Mouse (Mus musculus) forebrain, postnatal 0 days (tissue): Measurements from ENCODE around the gene Cbx5. TPM values are rescaled to one million over a fixed set of nuclear protein-coding genes. Genes with fewer than 3 reads are reported as not detected.

Experiments
- ATAC-seq: fragments of 200-750 bp; cut with Nextera tagmentation; 2 replicates; pipeline ENCODE4 v1.8.0; 2017; ENCODE audit warnings: mild to moderate bottlenecking, moderate library complexity
- DNase-seq: peaks from one replicate; pipeline ENCODE4 v3.0.0-alpha.2; 2015
- H3K27ac ChIP-seq: fragments of 300-500 bp; sonication (generic); 2 replicates; pipeline ENCODE4 v1.5.1; 2014; ENCODE audit warnings: low read depth, mild to moderate bottlenecking, antibody characterized with exemption, low read length, moderate library complexity, mixed read lengths
- H3K27me3 ChIP-seq: fragments of 300-500 bp; sonication (generic); 2 replicates; pipeline ENCODE4 v1.6.1; 2014; ENCODE audit warnings: mild to moderate bottlenecking, low read length, mixed read lengths; ENCODE audit not compliant: insufficient read depth
- H3K36me3 ChIP-seq: fragments of 300-500 bp; sonication (generic); 2 replicates; pipeline ENCODE4 v1.6.1; 2014; ENCODE audit warnings: mild to moderate bottlenecking, moderate library complexity; ENCODE audit not compliant: insufficient read depth
- H3K4me1 ChIP-seq: fragments of 300-500 bp; sonication (generic); 2 replicates; pipeline ENCODE4 v1.6.1; 2014; ENCODE audit warnings: antibody characterized with exemption; ENCODE audit not compliant: insufficient read depth
- H3K4me2 ChIP-seq: fragments of 300-500 bp; sonication (generic); 2 replicates; pipeline ENCODE4 v1.6.1; 2014; ENCODE audit warnings: low read depth, mild to moderate bottlenecking, moderate library complexity
- H3K4me3 ChIP-seq: fragments of 300-500 bp; sonication (generic); 2 replicates; pipeline ENCODE4 v1.5.1; 2014; ENCODE audit warnings: low read depth, low read length, mixed read lengths
- H3K9ac ChIP-seq: fragments of 300-500 bp; sonication (generic); 2 replicates; pipeline ENCODE4 v1.6.1; 2014; ENCODE audit warnings: mild to moderate bottlenecking
- H3K9me3 ChIP-seq: fragments of 300-500 bp; sonication (generic); 2 replicates; pipeline ENCODE4 v1.6.1; 2016; ENCODE audit warnings: low read length
- CTCF ChIP-seq: sonication (generic); IDR thresholded peaks from 2 replicates; pipeline ENCODE4 v1.5.1; 2016; ENCODE audit warnings: antibody characterized with exemption, control low read depth, low read depth
- WGBS: fragments of 180-500 bp; shearing (Covaris S2); extraction: QIAGEN DNeasy Blood & Tissue Kit; methylation state at CpG from one replicate; pipeline ENCODE4 v1.1.7; 2014; 5-methylcytosine and 5-hydroxymethylcytosine counted together
- polyA plus RNA-seq: library from polyadenylated mRNA; unstranded; fragments of >200 nt; fragmentation: Nextera tagmentation; extraction: Ambion mirVana; gene quantifications from 2 replicates; pipeline ENCODE4 v1.2.1, GENCODE M21; 2015
- total RNA-seq: library from RNA; depleted of rRNA; stranded (reverse); fragments of >200 nt; gene quantifications from 2 replicates; pipeline ENCODE4 v1.2.3, GENCODE M21; 2014; rRNA removed

The Cbx5 gene
- total RNA-seq: 139 and 181 TPM in 2 replicates
- 74.1 and 90.4 TPM in 2 replicates for polyA plus RNA-seq

GRCm38 (mm10) chr15:103239685-103240159 lies at the start of gene Cbx5:
Gene Cbx5, minus strand, starts transcription at chr15:103239816.
- Histone ChIP-seq H3K4me1 (peaks cover 23% of the 10 kb centered on the region), H3K27ac (peak within 1 kb of the TSS; percentile 93), H3K36me3 (peaks cover 28% of the 10 kb centered on the region), H3K4me3 (peak within 1 kb of the TSS; percentile 47), H3K9me3 (no peaks in the 10 kb centered on the region), H3K27me3 (no peaks in the 10 kb centered on the region), H3K9ac (peak within 1 kb of the TSS; percentile 63), H3K4me2 (peak within 1 kb of the TSS; percentile 67)
- peak; percentile 99 for DNase-seq
- ATAC-seq: peak; percentile 90
- under 1% methylated on average over 39 of the region's 39 CpGs for WGBS
- no peak for TF ChIP-seq CTCF

DNA sequence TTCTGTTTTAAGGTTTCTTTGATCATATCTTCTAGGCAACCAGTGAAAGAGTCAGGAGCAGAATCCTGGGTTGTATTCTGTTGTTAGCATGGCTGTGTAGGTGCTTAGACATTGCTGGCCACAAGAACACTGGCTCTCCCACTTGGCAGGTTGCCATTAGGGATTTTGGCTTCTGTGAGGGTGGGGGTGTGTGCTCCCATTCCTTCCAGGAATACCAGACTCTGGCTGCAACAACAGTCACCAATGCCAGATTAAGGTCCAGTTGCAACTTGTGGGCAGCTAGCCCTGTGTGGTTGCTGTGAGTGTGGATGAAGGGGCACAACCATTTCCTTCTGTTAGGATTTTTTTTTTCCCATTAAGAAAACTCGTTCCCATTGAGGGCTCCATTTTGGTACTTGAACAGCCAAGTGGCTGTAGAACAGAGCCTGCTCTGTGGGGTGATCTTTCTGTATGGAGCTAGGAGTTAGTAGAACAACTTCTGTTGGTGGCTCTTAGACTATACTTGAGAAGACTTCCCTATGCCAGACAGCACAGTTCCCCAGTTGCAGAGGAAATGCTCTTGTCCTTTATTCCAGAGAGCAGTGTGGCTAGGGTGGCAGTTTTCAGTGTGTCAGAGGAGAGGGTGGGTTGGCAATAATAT lies 46.3 kb upstream of the Cbx5 start:
- Histone ChIP-seq H3K36me3 (peaks cover 14% of the 10 kb centered on the region; the same call in 1 of the 2 replicates), H3K4me2 (no peak overlapping the region), H3K9ac (no peak overlapping the region), H3K4me3 (no peak overlapping the region), H3K27ac (peak overlapping the region; percentile 46), H3K9me3 (no peaks in the 10 kb centered on the region), H3K4me1 (no peaks in the 10 kb centered on the region), H3K27me3 (no peaks in the 10 kb centered on the region)
- peak; percentile 65 for DNase-seq
- 29% methylated on average over 1 of the region's 1 CpGs for WGBS
- peak; percentile 83 for ATAC-seq
- no peak for TF ChIP-seq CTCF

- no peaks in the 10 kb centered on the region for H3K9me3 ChIP-seq
- no peak overlapping the region for H3K4me3 ChIP-seq
- peak; percentile 32; the same call in 1 of the 2 replicates for ATAC-seq
- 38% methylated on average over 2 of the region's 2 CpGs for WGBS
- 0 out of 2 replicates have a peak overlapping the region, but pooled peaks have one; percentile 46 for H3K27ac ChIP-seq
- peaks cover 10% of the 10 kb centered on the region; the same call in 1 of the 2 replicates for H3K36me3 ChIP-seq
- no peak overlapping the region for H3K9ac ChIP-seq
- peak; percentile 36 for TF ChIP-seq CTCF
- no peak for DNase-seq
- no peaks in the 10 kb centered on the region for H3K27me3 ChIP-seq
- no peak overlapping the region for H3K4me2 ChIP-seq
- no peaks in the 10 kb centered on the region for H3K4me1 ChIP-seq
These were observed 45.0 kb upstream of the Cbx5 start for GRCm38 (mm10) chr15:103284647-103285046.

GRCm38 (mm10) chr15:103284066-103284465 lies 44.5 kb upstream of the Cbx5 start:
- Histone ChIP-seq H3K9ac (no peak overlapping the region), H3K27me3 (no peaks in the 10 kb centered on the region), H3K36me3 (peaks cover 6% of the 10 kb centered on the region; the same call in 1 of the 2 replicates), H3K4me3 (no peak overlapping the region), H3K4me2 (no peak overlapping the region), H3K4me1 (no peaks in the 10 kb centered on the region), H3K9me3 (no peaks in the 10 kb centered on the region), H3K27ac (no peak overlapping the region)
- 38% methylated on average over 3 of the region's 3 CpGs for WGBS
- peak; percentile 67 for TF ChIP-seq CTCF
- DNase-seq: peak; percentile 49
- ATAC-seq: no peak

GRCm38 (mm10) chr15:103281465-103282205 lies 42.0 kb upstream of the Cbx5 start:
- Histone ChIP-seq H3K9ac (no peak overlapping the region), H3K27me3 (no peaks in the 10 kb centered on the region), H3K36me3 (no peaks in the 10 kb centered on the region), H3K9me3 (no peaks in the 10 kb centered on the region), H3K27ac (no peak overlapping the region), H3K4me2 (no peak overlapping the region), H3K4me1 (no peaks in the 10 kb centered on the region), H3K4me3 (no peak overlapping the region)
- ATAC-seq (no peak), DNase-seq (no peak)
- TF ChIP-seq CTCF: no peak
- 94% methylated on average over 3 of the region's 3 CpGs for WGBS

DNA sequence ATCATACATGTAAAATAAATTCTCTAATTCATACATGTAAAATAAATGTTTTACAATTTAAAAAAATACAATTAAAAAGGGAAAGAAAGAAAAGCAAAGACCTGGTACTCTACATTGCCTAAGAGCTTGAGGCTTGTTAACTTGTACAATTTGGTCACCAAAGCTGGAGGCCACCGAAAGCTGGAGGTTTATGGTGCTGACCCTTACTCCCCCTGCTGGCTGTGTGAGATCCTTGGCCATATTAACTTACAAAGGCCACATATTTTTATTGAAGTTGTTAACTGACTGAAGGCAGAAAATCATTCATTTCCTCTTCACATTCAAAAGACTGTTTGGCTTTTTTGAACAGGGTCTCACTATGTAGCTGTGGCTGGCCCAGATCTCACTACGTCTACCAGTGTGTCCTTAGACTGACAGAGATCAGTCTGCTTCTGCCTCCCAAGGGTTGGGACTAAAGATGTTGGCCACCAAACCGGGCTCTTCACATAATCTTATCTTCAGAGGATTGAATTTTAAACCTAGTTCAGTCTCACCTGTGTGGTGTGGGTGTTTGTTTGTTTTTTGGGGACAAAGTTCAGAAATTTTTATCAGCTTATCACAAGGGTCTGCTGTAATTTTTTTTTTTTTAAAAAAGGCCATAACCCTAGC lies 41.3 kb upstream of the Cbx5 start:
- no peak for ATAC-seq
- Histone ChIP-seq H3K4me2 (no peak overlapping the region), H3K4me3 (no peak overlapping the region), H3K27ac (no peak overlapping the region), H3K36me3 (no peaks in the 10 kb centered on the region), H3K9me3 (no peaks in the 10 kb centered on the region), H3K4me1 (no peaks in the 10 kb centered on the region), H3K9ac (no peak overlapping the region), H3K27me3 (no peaks in the 10 kb centered on the region)
- no peak for DNase-seq
- 78% methylated on average over 3 of the region's 3 CpGs for WGBS
- TF ChIP-seq CTCF: peak; percentile 51

DNA sequence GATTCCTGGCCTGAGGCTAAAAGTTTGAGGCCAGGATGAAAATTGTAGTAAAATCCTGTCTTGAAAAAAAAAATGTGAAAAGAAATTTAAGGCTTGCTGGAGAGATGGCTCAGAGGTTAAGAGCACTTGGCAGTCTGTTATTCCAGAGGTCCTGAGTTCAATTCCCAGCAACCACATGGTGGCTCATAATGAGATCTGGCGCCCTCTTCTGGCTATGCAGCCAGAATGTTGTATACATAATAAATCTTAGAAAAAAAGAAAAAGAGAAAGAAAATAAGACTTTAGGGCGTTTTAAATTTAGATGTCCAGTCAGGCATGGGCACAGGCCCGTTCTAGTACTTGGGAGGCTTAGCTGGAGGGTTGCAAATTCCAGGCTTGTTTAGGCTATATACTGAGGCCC lies 40.1 kb upstream of the Cbx5 start:
- H3K9ac ChIP-seq: no peak overlapping the region
- H3K27ac ChIP-seq: no peak overlapping the region
- 54% methylated on average over 3 of the region's 3 CpGs for WGBS
- DNase-seq (no peak), ATAC-seq (no peak)
- no peaks in the 10 kb centered on the region for H3K36me3 ChIP-seq
- H3K4me1 ChIP-seq: no peaks in the 10 kb centered on the region
- peak; percentile 51 for TF ChIP-seq CTCF
- no peak overlapping the region for H3K4me3 ChIP-seq
- no peak overlapping the region for H3K4me2 ChIP-seq
- H3K9me3 ChIP-seq: no peaks in the 10 kb centered on the region
- H3K27me3 ChIP-seq: no peaks in the 10 kb centered on the region
